Mouse (Mus musculus) forebrain, embryonic 16.5 days (tissue): ENCODE results near the gene Bik. TPM values are rescaled to one million over a fixed set of nuclear protein-coding genes. Genes with fewer than 3 reads are reported as not detected.
A peak's percentile ranks its signal among the peaks of the same experiment; 100 is the strongest.

Experiments used
- ATAC-seq: fragments of 200-750 bp; cut with Nextera tagmentation; 2 replicates; pipeline ENCODE4 v1.8.0; 2017; ENCODE audit warnings: mild to moderate bottlenecking, moderate library complexity
- H3K27ac ChIP-seq: fragments of 300-500 bp; sonication (generic); 2 replicates; pipeline ENCODE4 v1.5.1; 2014; ENCODE audit warnings: low read length, control low read depth
- H3K27me3 ChIP-seq: fragments of 300-500 bp; sonication (generic); replicated peaks from 2 replicates; pipeline ENCODE4 v1.6.1; 2014; ENCODE audit warnings: low read length; ENCODE audit not compliant: control insufficient read depth, insufficient read depth
- H3K36me3 ChIP-seq: fragments of 300-500 bp; sonication (generic); 2 replicates; pipeline ENCODE4 v1.6.1; 2014; ENCODE audit not compliant: control insufficient read depth, insufficient read depth
- H3K4me1 ChIP-seq: fragments of 300-500 bp; sonication (generic); replicated peaks from 2 replicates; pipeline ENCODE4 v1.6.1; 2014; ENCODE audit warnings: low read length; ENCODE audit not compliant: control insufficient read depth, insufficient read depth
- H3K4me2 ChIP-seq: fragments of 300-500 bp; sonication (generic); 2 replicates; pipeline ENCODE4 v1.6.1; 2014; ENCODE audit warnings: mild to moderate bottlenecking, low read length, control low read depth
- H3K4me3 ChIP-seq: fragments of 300-500 bp; sonication (generic); replicated peaks from 2 replicates; pipeline ENCODE4 v1.5.1; 2014; ENCODE audit warnings: mild to moderate bottlenecking, low read length, control low read depth
- H3K9ac ChIP-seq: fragments of 300-500 bp; sonication (generic); replicated peaks from 2 replicates; pipeline ENCODE4 v1.6.1; 2014; ENCODE audit warnings: low read depth, low read length, control low read depth
- H3K9me3 ChIP-seq: fragments of 300-500 bp; sonication (generic); 2 replicates; pipeline ENCODE4 v1.6.1; 2016; ENCODE audit warnings: low read length; ENCODE audit not compliant: control insufficient read depth
- WGBS: fragments of 180-500 bp; shearing (Covaris S2); extraction: QIAGEN DNeasy Blood & Tissue Kit; methylation state at CpG from one replicate; pipeline ENCODE4 v1.1.7; 2014; 5-methylcytosine and 5-hydroxymethylcytosine counted together
- polyA plus RNA-seq: library from polyadenylated mRNA; unstranded; fragments of >200 nt; fragmentation: Nextera tagmentation; extraction: Ambion mirVana; gene quantifications from 2 replicates; pipeline ENCODE4 v1.2.1, GENCODE M21; 2015

Gene Bik
- polyA plus RNA-seq, 1 experiment from 2014 or later = 1.1 TPM

GRCm38 (mm10) chr15:83583419-83584156 is 56.9 kb downstream of the Bik start:
- no peak for ATAC-seq
- no peak overlapping the region for H3K4me2 ChIP-seq
- no peak overlapping the region for H3K9ac ChIP-seq
- H3K27ac ChIP-seq = no peak overlapping the region
- WGBS = 71% methylated on average over 8 of the region's 8 CpGs
- H3K27me3 ChIP-seq = no peaks in the 10 kb centered on the region
- H3K4me3 ChIP-seq = no peak overlapping the region
- H3K36me3 ChIP-seq = peaks cover 46% of the 10 kb centered on the region
- H3K4me1 ChIP-seq = no peaks in the 10 kb centered on the region
- no peaks in the 10 kb centered on the region for H3K9me3 ChIP-seq

GRCm38 (mm10) chr15:83584741-83585220 is 58.1 kb downstream of the Bik start:
- H3K27me3 ChIP-seq = no peaks in the 10 kb centered on the region
- H3K4me1 ChIP-seq = no peaks in the 10 kb centered on the region
- H3K9ac ChIP-seq = no peak overlapping the region
- ATAC-seq = no peak
- H3K36me3 ChIP-seq = peaks cover 41% of the 10 kb centered on the region
- no peak overlapping the region for H3K4me2 ChIP-seq
- H3K9me3 ChIP-seq = no peaks in the 10 kb centered on the region
- 89% methylated on average over 6 of the region's 6 CpGs for whole genome bisulfite sequencing
- no peak overlapping the region for H3K27ac ChIP-seq
- no peak overlapping the region for H3K4me3 ChIP-seq

- 96% methylated on average over 4 of the region's 4 CpGs for WGBS
- no peaks in the 10 kb centered on the region for H3K9me3 ChIP-seq
- H3K27ac ChIP-seq = no peak overlapping the region
- peaks cover 20% of the 10 kb centered on the region for H3K36me3 ChIP-seq
- H3K27me3 ChIP-seq = no peaks in the 10 kb centered on the region
- H3K4me2 ChIP-seq = no peak overlapping the region
- no peak overlapping the region for H3K4me3 ChIP-seq
- H3K4me1 ChIP-seq = peaks cover 24% of the 10 kb centered on the region
- ATAC-seq = no peak
- H3K9ac ChIP-seq = no peak overlapping the region
Measured at GRCm38 (mm10) chr15:83590841-83591240, 64.2 kb downstream of the Bik start.

- H3K4me2 ChIP-seq = no peak overlapping the region
- H3K4me3 ChIP-seq = no peak overlapping the region
- no peak overlapping the region for H3K27ac ChIP-seq
- WGBS = 87% methylated on average over 6 of the region's 6 CpGs
- H3K36me3 ChIP-seq = peaks cover 10% of the 10 kb centered on the region
- H3K9ac ChIP-seq = no peak overlapping the region
- H3K9me3 ChIP-seq = no peaks in the 10 kb centered on the region
- peaks cover 24% of the 10 kb centered on the region for H3K4me1 ChIP-seq
- no peak for ATAC-seq
- no peaks in the 10 kb centered on the region for H3K27me3 ChIP-seq
Measured at GRCm38 (mm10) chr15:83591758-83592157, 65.1 kb downstream of the Bik start.

GRCm38 (mm10) chr15:83592260-83593188 is 65.9 kb downstream of the Bik start:
- 84% methylated on average over 8 of the region's 8 CpGs for WGBS
- H3K27ac ChIP-seq = no peak overlapping the region
- no peaks in the 10 kb centered on the region for H3K27me3 ChIP-seq
- H3K9me3 ChIP-seq = no peaks in the 10 kb centered on the region
- no peak overlapping the region for H3K9ac ChIP-seq
- H3K4me1 ChIP-seq = peaks cover 24% of the 10 kb centered on the region
- 0 out of 2 replicates have a peak, but pooled peaks cover 4% of the 10 kb centered on the region for H3K36me3 ChIP-seq
- no peak overlapping the region for H3K4me3 ChIP-seq
- ATAC-seq = no peak
- H3K4me2 ChIP-seq = no peak overlapping the region

GRCm38 (mm10) chr15:83593189-83593585 is 66.5 kb downstream of the Bik start:
- H3K9ac ChIP-seq = peak overlapping the region; percentile 79
- H3K4me2 ChIP-seq = peak overlapping the region; percentile 75
- H3K27ac ChIP-seq = no peak overlapping the region
- ATAC-seq = no peak
- H3K4me1 ChIP-seq = peaks cover 24% of the 10 kb centered on the region
- no peaks in the 10 kb centered on the region for H3K27me3 ChIP-seq
- no peak overlapping the region; the same call in 1 of the 2 replicates for H3K4me3 ChIP-seq
- 0 out of 2 replicates have a peak, but pooled peaks cover 3% of the 10 kb centered on the region for H3K36me3 ChIP-seq
- no peaks in the 10 kb centered on the region for H3K9me3 ChIP-seq

GRCm38 (mm10) chr15:83593702-83594512 is 67.2 kb downstream of the Bik start:
- peak overlapping the region; percentile 75 for H3K4me2 ChIP-seq
- peaks cover 24% of the 10 kb centered on the region for H3K4me1 ChIP-seq
- WGBS = 10% methylated on average over 19 of the region's 19 CpGs
- H3K36me3 ChIP-seq = no peaks in the 10 kb centered on the region
- no peaks in the 10 kb centered on the region for H3K9me3 ChIP-seq
- no peak overlapping the region for H3K27ac ChIP-seq
- H3K9ac ChIP-seq = peak overlapping the region; percentile 79
- peak; percentile 24; the same call in 1 of the 2 replicates for ATAC-seq
- peak overlapping the region; percentile 69 for H3K4me3 ChIP-seq
- H3K27me3 ChIP-seq = no peaks in the 10 kb centered on the region
